Mouse (Mus musculus): ENCODE data around the gene Ulk3. TPM values are rescaled to one million over a fixed set of nuclear protein-coding genes. Genes with fewer than 3 reads are reported as not detected.

Gene Ulk3
- polyA plus RNA-seq, 1 experiment from 2014 or later, result 19.4 TPM

DNA sequence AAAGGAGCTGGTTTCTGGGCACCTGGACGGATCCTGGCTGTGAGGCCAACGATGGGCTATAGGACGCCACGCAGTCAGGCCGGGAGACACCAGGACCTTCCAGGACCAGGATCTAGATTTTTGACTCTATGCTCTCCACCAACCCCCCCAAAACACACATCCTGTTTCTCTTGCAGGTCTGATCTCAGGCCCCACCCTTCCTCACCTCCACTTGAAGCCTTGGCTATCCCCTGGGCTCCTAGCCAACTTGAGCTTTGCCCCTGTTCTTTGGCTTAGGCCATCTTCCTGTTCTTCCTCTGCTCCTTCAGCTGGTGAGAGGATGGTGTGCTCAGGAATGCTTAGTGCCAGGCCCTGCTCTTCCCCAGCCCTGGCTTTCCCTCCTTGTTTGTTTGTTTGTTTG is 31.4 kb downstream of the Ulk3 start, which contains the start of gene Lman1l:
Lman1l (minus strand) TSS at position 101 of the 400 bp plus-strand sequence.
- Histone ChIP-seq H3K9me3 (ENCODE audit: control insufficient read depth, low read length) (no peaks in the 10 kb centered on the region), H3K4me3 (replicated peaks; ENCODE audit: low read length) (no peak within 1 kb of the TSS), H3K27ac (no peak within 1 kb of the TSS), H3K4me2 (replicated peaks) (no peak within 1 kb of the TSS), H3K9ac (no peak within 1 kb of the TSS), H3K4me1 (replicated peaks; ENCODE audit: control insufficient read depth, insufficient read depth, low read length) (no peaks in the 10 kb centered on the region), H3K36me3 (replicated peaks; ENCODE audit: control insufficient read depth, insufficient read depth) (peaks cover 19% of the 10 kb centered on the region), H3K27me3 (ENCODE audit: control insufficient read depth, insufficient read depth, low read length) (no peaks in the 10 kb centered on the region)
- DNase-seq (ENCODE audit: low spot score), result no peak
- WGBS, result 94% methylated on average over 5 of the region's 5 CpGs
- ATAC-seq (ENCODE audit: low FRiP score), result no peak

DNA sequence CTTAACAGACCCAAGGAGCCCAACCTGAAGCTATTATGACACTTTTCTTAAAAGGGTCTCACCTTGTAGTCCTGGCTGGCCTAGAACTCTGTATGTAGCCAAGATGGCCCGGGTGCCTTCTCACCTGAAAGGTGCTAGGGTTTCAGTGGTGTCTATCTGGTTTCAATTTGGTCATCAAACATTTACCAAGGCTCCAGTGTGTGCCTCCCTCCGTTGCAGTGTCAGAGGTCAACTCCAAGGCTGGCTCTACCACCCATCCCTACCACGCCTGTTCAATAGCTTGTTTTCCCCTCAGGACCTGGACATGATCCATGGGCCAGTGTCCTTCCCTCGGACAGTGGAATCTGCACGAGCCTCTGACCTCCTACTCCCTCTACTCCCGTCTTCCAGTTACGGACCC is 35.0 kb downstream of the Ulk3 start:
- ATAC-seq (ENCODE audit: low FRiP score) (no peak), DNase-seq (ENCODE audit: low spot score) (no peak)
- H3K4me1 ChIP-seq (replicated peaks; ENCODE audit: control insufficient read depth, insufficient read depth, low read length), result no peaks in the 10 kb centered on the region
- WGBS, result 91% methylated on average over 7 of the region's 7 CpGs
- peaks cover 55% of the 10 kb centered on the region for H3K36me3 ChIP-seq (replicated peaks; ENCODE audit: control insufficient read depth, insufficient read depth)
- H3K27me3 ChIP-seq (ENCODE audit: control insufficient read depth, insufficient read depth, low read length), result no peaks in the 10 kb centered on the region
- H3K4me2 ChIP-seq (replicated peaks), result no peak overlapping the region
- no peaks in the 10 kb centered on the region for H3K9me3 ChIP-seq (ENCODE audit: control insufficient read depth, low read length)
- no peak overlapping the region for H3K9ac ChIP-seq
- no peak overlapping the region for H3K4me3 ChIP-seq (replicated peaks; ENCODE audit: low read length)
- no peak overlapping the region for H3K27ac ChIP-seq

DNA sequence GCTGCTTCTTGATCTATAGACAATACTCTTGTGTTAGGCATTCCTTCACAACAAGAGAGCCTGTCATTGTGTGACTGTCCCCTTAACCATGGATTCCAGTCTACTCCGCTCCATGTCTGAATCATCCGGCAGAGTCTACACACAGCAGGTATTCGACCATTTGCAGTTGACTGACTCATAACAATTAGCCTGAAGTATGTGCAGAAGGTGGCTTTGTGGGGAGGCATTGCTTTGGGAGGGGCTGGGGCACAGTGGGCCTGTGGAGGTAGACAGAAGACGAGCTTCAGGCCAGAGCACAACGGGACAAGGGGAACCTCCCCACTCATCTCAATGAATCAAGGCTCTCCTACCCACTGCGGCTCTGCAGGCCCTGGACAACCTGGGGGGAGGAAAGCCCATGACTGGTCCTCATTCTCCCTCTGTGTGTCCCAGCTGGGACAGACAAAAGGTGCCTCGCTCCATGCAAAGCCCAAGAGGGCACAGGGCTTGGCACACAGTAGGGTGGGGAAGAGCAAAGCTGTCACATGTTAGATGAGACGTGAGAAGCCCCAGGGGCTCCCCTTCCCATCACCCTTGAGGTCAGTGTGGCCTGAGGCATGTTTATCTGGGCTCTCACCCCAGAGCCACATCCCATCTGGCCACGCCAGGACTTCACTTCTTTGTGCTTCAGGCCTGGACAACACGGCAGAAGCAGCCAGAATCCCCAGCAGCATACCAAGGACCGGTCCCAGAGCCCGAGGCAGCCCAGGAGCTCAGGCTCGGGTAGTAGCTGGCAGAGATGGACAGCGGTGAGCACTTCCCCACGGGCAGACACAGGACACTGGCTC is 36.6 kb downstream of the Ulk3 start:
- Histone ChIP-seq H3K4me1 (replicated peaks; ENCODE audit: control insufficient read depth, insufficient read depth, low read length) (no peaks in the 10 kb centered on the region), H3K36me3 (replicated peaks; ENCODE audit: control insufficient read depth, insufficient read depth) (peaks cover 71% of the 10 kb centered on the region), H3K27ac (no peak overlapping the region), H3K4me2 (replicated peaks) (no peak overlapping the region), H3K9ac (no peak overlapping the region), H3K4me3 (replicated peaks; ENCODE audit: low read length) (no peak overlapping the region), H3K9me3 (ENCODE audit: control insufficient read depth, low read length) (no peaks in the 10 kb centered on the region), H3K27me3 (ENCODE audit: control insufficient read depth, insufficient read depth, low read length) (no peaks in the 10 kb centered on the region)
- WGBS, result 58% methylated on average over 15 of the region's 15 CpGs
- no peak for DNase-seq (ENCODE audit: low spot score)
- no peak for ATAC-seq (ENCODE audit: low FRiP score)

DNA sequence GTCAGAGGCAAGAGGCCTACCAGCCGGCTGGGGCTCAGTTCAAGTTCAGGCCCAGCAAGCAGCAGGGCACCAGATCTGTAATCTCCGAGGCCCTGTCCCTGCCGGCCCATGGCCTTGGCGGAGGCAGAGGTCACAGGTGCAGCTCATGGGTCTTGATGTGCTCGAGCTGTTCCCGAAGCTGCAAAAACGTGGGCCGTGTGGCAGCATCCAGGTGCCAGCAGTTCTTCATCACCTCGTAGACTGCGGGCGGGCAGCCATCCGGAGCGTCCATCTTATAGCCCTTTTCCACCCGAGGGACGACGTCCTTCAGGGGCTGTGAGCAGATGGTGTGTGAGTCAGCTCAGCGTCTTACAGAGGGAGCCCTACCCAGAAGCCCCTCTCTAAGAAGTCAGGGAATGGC is 37.9 kb downstream of the Ulk3 start:
- no peak for ATAC-seq (ENCODE audit: low FRiP score)

DNA sequence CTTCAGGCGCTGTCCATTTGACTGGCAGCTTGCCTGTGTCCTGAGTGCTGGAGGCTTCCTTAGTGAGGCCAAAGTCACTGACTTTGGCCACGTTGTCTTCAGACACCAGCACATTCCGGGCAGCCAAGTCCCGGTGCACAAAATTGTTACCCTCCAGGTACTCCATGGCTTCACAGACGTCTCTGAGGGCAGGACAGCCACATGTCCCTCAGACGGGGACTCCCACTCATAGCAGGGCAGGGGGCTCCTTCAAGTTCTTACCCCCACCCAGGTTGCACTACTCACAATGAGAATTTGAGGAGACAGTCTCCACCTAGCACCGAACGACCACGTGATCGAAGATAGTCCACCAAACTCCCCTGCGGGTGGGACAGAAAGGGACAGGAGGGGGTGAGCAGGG is 38.6 kb downstream of the Ulk3 start:
- no peak overlapping the region for H3K9ac ChIP-seq
- ATAC-seq (ENCODE audit: low FRiP score) (no peak), DNase-seq (ENCODE audit: low spot score) (no peak)
- H3K36me3 ChIP-seq (replicated peaks; ENCODE audit: control insufficient read depth, insufficient read depth), result peaks cover 77% of the 10 kb centered on the region
- H3K4me1 ChIP-seq (replicated peaks; ENCODE audit: control insufficient read depth, insufficient read depth, low read length), result no peaks in the 10 kb centered on the region
- no peaks in the 10 kb centered on the region for H3K9me3 ChIP-seq (ENCODE audit: control insufficient read depth, low read length)
- no peak overlapping the region for H3K4me2 ChIP-seq (replicated peaks)
- H3K4me3 ChIP-seq (replicated peaks; ENCODE audit: low read length), result no peak overlapping the region
- no peaks in the 10 kb centered on the region for H3K27me3 ChIP-seq (ENCODE audit: control insufficient read depth, insufficient read depth, low read length)
- H3K27ac ChIP-seq, result no peak overlapping the region
- WGBS, result 95% methylated on average over 11 of the region's 11 CpGs

More for the DNA sequence above, 37.9 kb downstream of the Ulk3 start:
- H3K4me1 ChIP-seq (replicated peaks; ENCODE audit: control insufficient read depth, insufficient read depth, low read length), result no peaks in the 10 kb centered on the region
- H3K9me3 ChIP-seq (ENCODE audit: control insufficient read depth, low read length), result no peaks in the 10 kb centered on the region
- H3K9ac ChIP-seq, result no peak overlapping the region
- no peak overlapping the region for H3K27ac ChIP-seq
- H3K27me3 ChIP-seq (ENCODE audit: control insufficient read depth, insufficient read depth, low read length), result no peaks in the 10 kb centered on the region
- 91% methylated on average over 17 of the region's 17 CpGs for WGBS
- no peak overlapping the region for H3K4me3 ChIP-seq (replicated peaks; ENCODE audit: low read length)
- peaks cover 77% of the 10 kb centered on the region for H3K36me3 ChIP-seq (replicated peaks; ENCODE audit: control insufficient read depth, insufficient read depth)
- H3K4me2 ChIP-seq (replicated peaks), result no peak overlapping the region
- DNase-seq (ENCODE audit: low spot score), result no peak

DNA sequence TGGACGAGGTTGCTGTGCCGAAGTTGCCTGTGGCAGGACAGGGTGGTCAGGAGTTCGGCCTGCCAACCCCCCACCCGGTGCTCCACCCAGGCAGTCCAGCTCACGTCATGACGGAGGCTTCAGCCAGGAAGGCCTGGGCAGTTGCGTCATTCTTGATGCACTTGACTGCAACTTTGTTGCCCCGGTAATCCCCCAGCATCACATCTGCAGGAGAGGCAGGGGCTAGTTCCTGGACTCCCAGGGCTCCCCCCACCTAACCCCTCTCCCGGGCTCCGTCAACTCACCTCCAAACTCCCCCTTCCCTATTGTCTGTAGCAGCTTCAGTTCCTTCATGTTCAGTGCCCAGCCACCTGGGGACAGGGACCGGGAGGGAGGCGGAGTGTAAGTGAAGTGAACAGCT is 39.5 kb downstream of the Ulk3 start:
- 95% methylated on average over 12 of the region's 12 CpGs for WGBS
- Histone ChIP-seq H3K27ac (no peak overlapping the region), H3K4me1 (replicated peaks; ENCODE audit: control insufficient read depth, insufficient read depth, low read length) (no peaks in the 10 kb centered on the region), H3K4me3 (replicated peaks; ENCODE audit: low read length) (no peak overlapping the region), H3K9ac (no peak overlapping the region), H3K36me3 (replicated peaks; ENCODE audit: control insufficient read depth, insufficient read depth) (peaks cover 80% of the 10 kb centered on the region), H3K9me3 (ENCODE audit: control insufficient read depth, low read length) (no peaks in the 10 kb centered on the region), H3K4me2 (replicated peaks) (no peak overlapping the region), H3K27me3 (ENCODE audit: control insufficient read depth, insufficient read depth, low read length) (no peaks in the 10 kb centered on the region)
- DNase-seq (ENCODE audit: low spot score), result no peak
- ATAC-seq (ENCODE audit: low FRiP score), result no peak

DNA sequence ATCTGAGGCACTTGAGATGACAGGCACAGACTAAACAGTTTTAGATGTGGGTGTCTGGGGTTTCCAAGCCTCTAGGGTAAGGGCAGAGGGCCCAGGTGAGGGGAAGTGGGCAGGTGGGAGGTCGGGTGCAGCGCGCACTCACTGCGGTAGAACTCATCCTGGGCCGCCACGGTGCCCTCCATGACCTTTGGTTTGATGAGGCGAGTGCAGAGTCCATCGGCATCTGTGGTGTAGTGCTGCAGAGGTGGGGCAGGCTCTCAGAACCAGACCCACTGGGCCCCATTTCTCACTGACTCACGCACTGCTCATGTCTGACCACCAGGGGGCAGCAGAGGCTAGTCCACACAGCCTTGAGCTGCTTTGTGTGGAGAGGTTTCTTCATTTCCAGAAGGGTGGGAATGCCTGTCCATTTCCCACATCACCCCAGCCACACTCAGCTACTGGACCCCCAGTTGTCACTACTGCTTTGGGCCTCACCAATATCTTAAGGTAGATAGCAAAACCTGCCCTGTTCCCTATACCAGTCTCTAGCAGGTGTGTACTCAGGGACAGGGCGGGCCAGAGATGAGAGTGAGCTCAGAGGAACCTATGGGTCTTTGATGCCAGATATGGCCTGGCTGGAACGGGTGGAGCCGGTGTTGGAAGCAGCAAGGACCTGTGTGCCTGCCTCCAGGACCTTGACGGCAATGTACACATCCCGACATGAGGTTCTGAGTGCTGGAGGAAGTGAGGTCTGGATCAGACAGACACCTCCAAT is 40.0 kb downstream of the Ulk3 start:
- Histone ChIP-seq H3K4me1 (replicated peaks; ENCODE audit: control insufficient read depth, insufficient read depth, low read length) (no peaks in the 10 kb centered on the region), H3K27me3 (ENCODE audit: control insufficient read depth, insufficient read depth, low read length) (no peaks in the 10 kb centered on the region), H3K27ac (peak overlapping the region; percentile 47; the same call in 1 of the 2 replicates), H3K9ac (no peak overlapping the region), H3K9me3 (ENCODE audit: control insufficient read depth, low read length) (no peaks in the 10 kb centered on the region), H3K4me2 (replicated peaks) (no peak overlapping the region), H3K4me3 (replicated peaks; ENCODE audit: low read length) (no peak overlapping the region), H3K36me3 (replicated peaks; ENCODE audit: control insufficient read depth, insufficient read depth) (peaks cover 75% of the 10 kb centered on the region)
- WGBS, result 73% methylated on average over 14 of the region's 14 CpGs
- DNase-seq (ENCODE audit: low spot score) (peak; percentile 84), ATAC-seq (ENCODE audit: low FRiP score) (peak; percentile 67; the same call in 1 of the 2 replicates)

DNA sequence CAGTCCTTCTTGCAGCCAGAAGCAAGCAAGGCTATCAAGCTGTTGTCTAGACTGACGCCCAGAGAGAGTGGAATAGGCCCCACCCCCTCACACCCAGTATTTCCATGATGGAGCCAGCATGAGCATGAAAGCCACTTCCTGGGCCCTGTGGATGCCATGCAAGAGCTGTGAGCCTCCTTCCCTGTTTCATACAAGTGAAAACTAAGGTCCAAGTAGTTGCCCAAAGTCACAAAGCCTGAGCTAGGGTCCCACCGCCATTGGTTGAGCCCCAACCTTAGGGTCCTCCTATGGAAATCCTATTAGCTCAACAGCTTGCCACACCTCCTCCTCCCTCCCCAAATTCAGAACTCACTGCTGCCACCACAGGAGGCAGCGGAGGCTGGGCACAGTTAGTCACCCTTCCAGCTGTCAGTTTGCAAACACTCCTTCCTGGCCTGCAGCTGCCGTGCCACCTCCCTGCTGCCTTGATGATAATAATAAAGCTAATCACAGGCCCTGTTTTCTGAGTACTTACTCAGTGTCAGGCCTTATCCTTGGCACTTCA is 44.3 kb downstream of the Ulk3 start:
- Histone ChIP-seq H3K27me3 (ENCODE audit: control insufficient read depth, insufficient read depth, low read length) (no peaks in the 10 kb centered on the region), H3K4me2 (replicated peaks) (no peak overlapping the region), H3K4me1 (replicated peaks; ENCODE audit: control insufficient read depth, insufficient read depth, low read length) (peaks cover 12% of the 10 kb centered on the region), H3K9ac (no peak overlapping the region), H3K36me3 (replicated peaks; ENCODE audit: control insufficient read depth, insufficient read depth) (peaks cover 33% of the 10 kb centered on the region), H3K9me3 (ENCODE audit: control insufficient read depth, low read length) (no peaks in the 10 kb centered on the region), H3K27ac (no peak overlapping the region), H3K4me3 (replicated peaks; ENCODE audit: low read length) (no peak overlapping the region)
- ATAC-seq (ENCODE audit: low FRiP score), result no peak
- 52% methylated on average over 4 of the region's 4 CpGs for WGBS
- no peak for DNase-seq (ENCODE audit: low spot score)

DNA sequence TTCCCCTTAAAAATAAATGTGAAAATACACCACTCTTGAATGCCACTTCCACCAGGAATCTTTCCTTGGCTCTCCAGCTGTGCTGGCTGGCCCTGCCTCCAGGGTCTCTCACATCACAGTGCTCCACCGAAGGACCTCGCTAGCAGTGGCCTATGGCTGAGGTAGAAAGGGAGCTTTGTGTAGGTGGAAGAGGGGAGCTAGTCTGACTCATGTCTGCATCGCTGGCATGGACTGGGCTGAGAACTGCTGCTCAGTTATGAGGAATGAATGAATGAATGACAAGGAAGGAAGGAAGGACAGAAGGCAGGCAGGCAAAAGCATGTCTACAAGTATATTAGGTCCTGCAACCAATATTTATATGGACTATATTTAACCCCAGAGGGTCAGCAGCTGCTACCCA is 48.0 kb downstream of the Ulk3 start:
- H3K4me1 ChIP-seq (replicated peaks; ENCODE audit: control insufficient read depth, insufficient read depth, low read length), result peaks cover 50% of the 10 kb centered on the region
- no peak overlapping the region for H3K4me2 ChIP-seq (replicated peaks)
- H3K9me3 ChIP-seq (ENCODE audit: control insufficient read depth, low read length), result no peaks in the 10 kb centered on the region
- no peak for DNase-seq (ENCODE audit: low spot score)
- no peak overlapping the region for H3K9ac ChIP-seq
- H3K27ac ChIP-seq, result peak overlapping the region; percentile 1; the same call in 1 of the 2 replicates
- H3K27me3 ChIP-seq (ENCODE audit: control insufficient read depth, insufficient read depth, low read length), result no peaks in the 10 kb centered on the region
- ATAC-seq (ENCODE audit: low FRiP score), result no peak
- 80% methylated on average over 3 of the region's 3 CpGs for WGBS
- H3K36me3 ChIP-seq (replicated peaks; ENCODE audit: control insufficient read depth, insufficient read depth), result peaks cover 13% of the 10 kb centered on the region
- H3K4me3 ChIP-seq (replicated peaks; ENCODE audit: low read length), result no peak overlapping the region

Measured in hindbrain, embryonic 14.5 days (tissue).